ENCODE assay signal across 9 mouse cellular contexts in genomic region chr2:27764256-27764936, GRCm38 (mm10).
DNase-seq lines count a peak whose midpoint lies in the region; ATAC-seq and TF ChIP-seq lines count a peak whose summit lies in the region.
"Had no signal": no experiment of that assay in that cellular context is flagged by ENCODE, and none has a peak within 500 bp of the region (broad histone marks: within the 10 kb centered on the region; RNA-seq: fewer than 3 reads in every experiment).

No protein-coding gene starts in this region.

- no peak overlapping the region for H3K4me2 ChIP-seq in heart, postnatal 0 days (ENCODE audit: low read depth, low read length)
- no peak overlapping the region for H3K4me2 ChIP-seq in forebrain, embryonic 13.5 days
- H3K4me2 ChIP-seq in neural tube, embryonic 12.5 days (replicated peaks): 0 out of 2 replicates have a peak overlapping the region, but pooled peaks have one; percentile 2

- TF ChIP-seq CTCF in heart, postnatal 0 days (IDR thresholded peaks at IDR 0.05; ENCODE audit: low read depth): no peak

- no peak overlapping the region for H3K27ac ChIP-seq in heart, postnatal 0 days (ENCODE audit: low read depth)
- H3K27ac ChIP-seq in forebrain, embryonic 13.5 days: no peak overlapping the region
- H3K27ac ChIP-seq in neural tube, embryonic 12.5 days: no peak overlapping the region

- TF ChIP-seq EP300 in heart, postnatal 0 days (IDR thresholded peaks at IDR 0.05; ENCODE audit: low read depth): no peak

- H3K9ac ChIP-seq in heart, postnatal 0 days (replicated peaks; ENCODE audit: low read depth, low read length): no peak overlapping the region
- H3K9ac ChIP-seq in forebrain, embryonic 13.5 days: no peak overlapping the region
- H3K9ac ChIP-seq in neural tube, embryonic 12.5 days: no peak overlapping the region

- H3K36me3 ChIP-seq in heart, postnatal 0 days (replicated peaks; ENCODE audit: control insufficient read depth, insufficient read depth, low read length): peaks cover 15% of the 10 kb centered on the region
- peaks cover 14% of the 10 kb centered on the region for H3K36me3 ChIP-seq in forebrain, embryonic 13.5 days (ENCODE audit: poor library complexity, severe bottlenecking)
- peaks cover 11% of the 10 kb centered on the region for H3K36me3 ChIP-seq in neural tube, embryonic 12.5 days

- H3K9me3 ChIP-seq in heart, postnatal 0 days (replicated peaks; ENCODE audit: control insufficient read depth, low read length): no peaks in the 10 kb centered on the region
- no peaks in the 10 kb centered on the region for H3K9me3 ChIP-seq in forebrain, embryonic 13.5 days (replicated peaks)
- no peaks in the 10 kb centered on the region for H3K9me3 ChIP-seq in neural tube, embryonic 12.5 days

- WGBS in heart, postnatal 0 days: 25% methylated on average over 6 of the region's 6 CpGs
- WGBS in forebrain, embryonic 13.5 days: 17% methylated on average over 6 of the region's 6 CpGs
- 26% methylated on average over 6 of the region's 6 CpGs for WGBS in neural tube, embryonic 12.5 days

- ATAC-seq in heart, postnatal 0 days (ENCODE audit: insufficient read depth, low read depth): peak; percentile 5; the same call in 1 of the 2 replicates
- ATAC-seq in forebrain, embryonic 13.5 days: peak; percentile 54
- peak; percentile 69 for ATAC-seq in neural tube, embryonic 12.5 days (ENCODE audit: low FRiP score, low read depth)

- intact Hi-C loops in heart, postnatal 36 days (cut with DNase I): loop anchor here (10.0 kb wide), 1 partner anchor 480 kb away; no protein-coding TSS in a partner anchor

- H3K4me3 ChIP-seq in heart, postnatal 0 days (ENCODE audit: low read depth, low read length): no peak overlapping the region
- H3K4me3 ChIP-seq in forebrain, embryonic 13.5 days: no peak overlapping the region
- no peak overlapping the region for H3K4me3 ChIP-seq in neural tube, embryonic 12.5 days
- H3K4me3 ChIP-seq: megakaryocyte, embryonic 14.5 days had no signal

- no peaks in the 10 kb centered on the region for H3K27me3 ChIP-seq in heart, postnatal 0 days (ENCODE audit: control insufficient read depth, insufficient read depth, low read length)
- peaks cover 9% of the 10 kb centered on the region; the same call in 1 of the 2 replicates for H3K27me3 ChIP-seq in forebrain, embryonic 13.5 days
- H3K27me3 ChIP-seq in neural tube, embryonic 12.5 days (replicated peaks): no peaks in the 10 kb centered on the region

- no peaks in the 10 kb centered on the region for H3K4me1 ChIP-seq in heart, postnatal 0 days (ENCODE audit: control insufficient read depth, insufficient read depth)
- H3K4me1 ChIP-seq in forebrain, embryonic 13.5 days: peaks cover 21% of the 10 kb centered on the region
- peaks cover 25% of the 10 kb centered on the region for H3K4me1 ChIP-seq in neural tube, embryonic 12.5 days

- DNase-seq in heart, postnatal 0 days (ENCODE audit: low spot score): no peak
- no peak for DNase-seq in heart, postnatal 36 days
- DNase-seq in kidney, postnatal 10 days: peak; percentile 60
- no peak for DNase-seq in ovary, adult 18-20 months (ENCODE audit: low spot score)
- no peak for DNase-seq in frontal cortex, postnatal 36 days (ENCODE audit: low spot score in 2 of 2)
- DNase-seq in cerebellum, adult 11-12 months: no peak

Comparison
In these comparisons a context has a peak if more than half of its experiments do, and no peak if none do; other contexts are left out.
1. ATAC-seq: peak in every context shown above with its lines; median percentile 69 in neural tube, embryonic 12.5 days; 54 in forebrain, embryonic 13.5 days; 5 in heart, postnatal 0 days.